Mouse (Mus musculus) kidney, postnatal 0 days (tissue): ENCODE measurements around the gene Nanos2. TPM values are rescaled to one million over a fixed set of nuclear protein-coding genes. Genes with fewer than 3 reads are reported as not detected.

Experiments used
- ATAC-seq: fragments of 200-750 bp; cut with Nextera tagmentation; replicated peaks from 2 replicates; pipeline ENCODE4 v1.8.0; 2017; ENCODE audit warnings: low read depth, moderate number of reproducible peaks, moderate TSS enrichment, moderate library complexity; ENCODE audit not compliant: low FRiP score
- DNase-seq: peaks from one replicate; pipeline ENCODE4 v3.0.0-alpha.2; 2016; ENCODE audit warnings: low spot score
- H3K27ac ChIP-seq: fragments of 300-500 bp; sonication (generic); 2 replicates; pipeline ENCODE4 v1.5.1; 2014; ENCODE audit warnings: mild to moderate bottlenecking
- H3K27me3 ChIP-seq: fragments of 300-500 bp; sonication (generic); 2 replicates; pipeline ENCODE4 v1.6.1; 2014; ENCODE audit warnings: low read length, mixed read lengths; ENCODE audit not compliant: insufficient read depth
- H3K36me3 ChIP-seq: fragments of 300-500 bp; sonication (generic); 2 replicates; pipeline ENCODE4 v1.6.1; 2014; ENCODE audit warnings: low read length, mixed read lengths; ENCODE audit not compliant: insufficient read depth
- H3K4me1 ChIP-seq: fragments of 300-500 bp; sonication (generic); replicated peaks from 2 replicates; pipeline ENCODE4 v1.6.1; 2014; ENCODE audit warnings: antibody characterized with exemption, low read length, mixed read lengths; ENCODE audit not compliant: insufficient read depth
- H3K4me2 ChIP-seq: fragments of 300-500 bp; sonication (generic); 2 replicates; pipeline ENCODE4 v1.6.1; 2014; ENCODE audit warnings: mild to moderate bottlenecking, low read length, moderate library complexity, mixed read lengths
- H3K4me3 ChIP-seq: fragments of 300-500 bp; sonication (generic); replicated peaks from 2 replicates; pipeline ENCODE4 v1.5.1; 2014; ENCODE audit warnings: low read depth, low read length
- H3K9ac ChIP-seq: fragments of 300-500 bp; sonication (generic); 2 replicates; pipeline ENCODE4 v1.6.1; 2014; ENCODE audit warnings: low read depth, low read length
- H3K9me3 ChIP-seq: fragments of 300-500 bp; sonication (generic); replicated peaks from 2 replicates; pipeline ENCODE4 v1.6.1; 2016; ENCODE audit warnings: low read length, inconsistent platforms, mixed read lengths
- CTCF ChIP-seq: IDR thresholded peaks from 2 replicates; pipeline ENCODE4 v1.5.1; 2016; ENCODE audit warnings: antibody characterized with exemption, low read depth, mild to moderate bottlenecking, moderate library complexity
- WGBS: fragments of 180-500 bp; shearing (Covaris S2); extraction: QIAGEN DNeasy Blood & Tissue Kit; methylation state at CpG from one replicate; pipeline ENCODE4 v1.1.7; 2014; 5-methylcytosine and 5-hydroxymethylcytosine counted together
- polyA plus RNA-seq: library from polyadenylated mRNA; unstranded; fragments of >200 nt; fragmentation: Nextera tagmentation; extraction: Ambion mirVana; gene quantifications from 2 replicates; pipeline ENCODE4 v1.2.1, GENCODE M21; 2015

Nanos2 gene
- polyA plus RNA-seq, 1 experiment from 2014 or later = 0.09 TPM

GRCm38 (mm10) chr7:18951397-18951796 lies 35.8 kb upstream of the Nanos2 start:
- no peak for TF ChIP-seq CTCF
- 17% methylated on average over 15 of the region's 15 CpGs for WGBS
- H3K4me1 ChIP-seq = no peaks in the 10 kb centered on the region

GRCm38 (mm10) chr7:18957569-18958383 lies 29.4 kb upstream of the Nanos2 start:
- WGBS = 1% methylated on average over 94 of the region's 107 CpGs
- Histone ChIP-seq H3K4me3 (peak overlapping the region; percentile 53), H3K9me3 (no peaks in the 10 kb centered on the region), H3K4me1 (peaks cover 12% of the 10 kb centered on the region; the same call in 1 of the 2 replicates), H3K9ac (peak overlapping the region; percentile 54; the same call in 1 of the 2 replicates), H3K27ac (no peak overlapping the region), H3K27me3 (peaks cover 32% of the 10 kb centered on the region), H3K4me2 (peak overlapping the region; percentile 98), H3K36me3 (no peaks in the 10 kb centered on the region)
- ATAC-seq (peak; percentile 72), DNase-seq (peak; percentile 69)
- no peak; the same call in 1 of the 2 replicates for TF ChIP-seq CTCF

More at GRCm38 (mm10) chr7:18951397-18951796, 35.8 kb upstream of the Nanos2 start:
- Histone ChIP-seq H3K27ac (no peak overlapping the region), H3K4me2 (no peak overlapping the region), H3K36me3 (no peaks in the 10 kb centered on the region), H3K27me3 (no peaks in the 10 kb centered on the region), H3K9ac (no peak overlapping the region), H3K9me3 (no peaks in the 10 kb centered on the region), H3K4me3 (no peak overlapping the region)
- ATAC-seq (no peak), DNase-seq (peak; percentile 66)

GRCm38 (mm10) chr7:18958384-18958766 lies 28.8 kb upstream of the Nanos2 start:
- no peak overlapping the region for H3K27ac ChIP-seq
- peak overlapping the region; percentile 98 for H3K4me2 ChIP-seq
- peak overlapping the region; percentile 53 for H3K4me3 ChIP-seq
- no peaks in the 10 kb centered on the region for H3K9me3 ChIP-seq
- TF ChIP-seq CTCF = no peak
- peak; percentile 36 for ATAC-seq
- no peak for DNase-seq
- H3K27me3 ChIP-seq = peaks cover 36% of the 10 kb centered on the region
- H3K36me3 ChIP-seq = no peaks in the 10 kb centered on the region
- peak overlapping the region; percentile 54; the same call in 1 of the 2 replicates for H3K9ac ChIP-seq
- peaks cover 12% of the 10 kb centered on the region; the same call in 1 of the 2 replicates for H3K4me1 ChIP-seq
- 5% methylated on average over 18 of the region's 21 CpGs for WGBS

GRCm38 (mm10) chr7:18959446-18959845 lies 27.8 kb upstream of the Nanos2 start:
- no peaks in the 10 kb centered on the region for H3K9me3 ChIP-seq
- H3K27me3 ChIP-seq = peaks cover 38% of the 10 kb centered on the region
- WGBS = 54% methylated on average over 8 of the region's 8 CpGs
- H3K27ac ChIP-seq = no peak overlapping the region
- H3K4me1 ChIP-seq = peaks cover 12% of the 10 kb centered on the region; the same call in 1 of the 2 replicates
- ATAC-seq = no peak
- no peak overlapping the region for H3K4me3 ChIP-seq
- no peak overlapping the region for H3K9ac ChIP-seq
- DNase-seq = peak; percentile 36
- no peak for TF ChIP-seq CTCF
- H3K4me2 ChIP-seq = no peak overlapping the region
- no peaks in the 10 kb centered on the region for H3K36me3 ChIP-seq

- no peak for DNase-seq
- no peak for ATAC-seq
- WGBS = 5% methylated on average over 17 of the region's 17 CpGs
- TF ChIP-seq CTCF = no peak
- H3K27me3 ChIP-seq = peaks cover 38% of the 10 kb centered on the region
- 0 out of 2 replicates have a peak overlapping the region, but pooled peaks have one; percentile 2 for H3K4me3 ChIP-seq
- no peak overlapping the region for H3K27ac ChIP-seq
- H3K9ac ChIP-seq = no peak overlapping the region
- no peaks in the 10 kb centered on the region for H3K9me3 ChIP-seq
- peak overlapping the region; percentile 43 for H3K4me2 ChIP-seq
- H3K4me1 ChIP-seq = peaks cover 11% of the 10 kb centered on the region; the same call in 1 of the 2 replicates
- H3K36me3 ChIP-seq = no peaks in the 10 kb centered on the region
Measured at GRCm38 (mm10) chr7:18962171-18962792, 24.9 kb upstream of the Nanos2 start.

GRCm38 (mm10) chr7:18962795-18963194 lies 24.4 kb upstream of the Nanos2 start:
- DNase-seq = no peak
- WGBS = 5% methylated on average over 20 of the region's 20 CpGs

More at GRCm38 (mm10) chr7:18962795-18963194, 24.4 kb upstream of the Nanos2 start:
- Histone ChIP-seq H3K9me3 (no peaks in the 10 kb centered on the region), H3K36me3 (no peaks in the 10 kb centered on the region), H3K4me2 (peak overlapping the region; percentile 43), H3K27ac (no peak overlapping the region), H3K27me3 (peaks cover 34% of the 10 kb centered on the region), H3K4me3 (0 out of 2 replicates have a peak overlapping the region, but pooled peaks have one; percentile 2), H3K4me1 (peaks cover 6% of the 10 kb centered on the region; the same call in 1 of the 2 replicates), H3K9ac (no peak overlapping the region)
- ATAC-seq = no peak
- no peak for TF ChIP-seq CTCF
